Mouse (Mus musculus) urinary bladder, postnatal 4 days (tissue): ENCODE measurements around the gene Ak2.

Experiments used
- DNase-seq, 2 experiments: peaks; one replicate each; pipeline ENCODE4 v3.0.0; 2021 to 2022; ENCODE audit warnings: low spot score in 2 of 2

Ak2 gene

DNA sequence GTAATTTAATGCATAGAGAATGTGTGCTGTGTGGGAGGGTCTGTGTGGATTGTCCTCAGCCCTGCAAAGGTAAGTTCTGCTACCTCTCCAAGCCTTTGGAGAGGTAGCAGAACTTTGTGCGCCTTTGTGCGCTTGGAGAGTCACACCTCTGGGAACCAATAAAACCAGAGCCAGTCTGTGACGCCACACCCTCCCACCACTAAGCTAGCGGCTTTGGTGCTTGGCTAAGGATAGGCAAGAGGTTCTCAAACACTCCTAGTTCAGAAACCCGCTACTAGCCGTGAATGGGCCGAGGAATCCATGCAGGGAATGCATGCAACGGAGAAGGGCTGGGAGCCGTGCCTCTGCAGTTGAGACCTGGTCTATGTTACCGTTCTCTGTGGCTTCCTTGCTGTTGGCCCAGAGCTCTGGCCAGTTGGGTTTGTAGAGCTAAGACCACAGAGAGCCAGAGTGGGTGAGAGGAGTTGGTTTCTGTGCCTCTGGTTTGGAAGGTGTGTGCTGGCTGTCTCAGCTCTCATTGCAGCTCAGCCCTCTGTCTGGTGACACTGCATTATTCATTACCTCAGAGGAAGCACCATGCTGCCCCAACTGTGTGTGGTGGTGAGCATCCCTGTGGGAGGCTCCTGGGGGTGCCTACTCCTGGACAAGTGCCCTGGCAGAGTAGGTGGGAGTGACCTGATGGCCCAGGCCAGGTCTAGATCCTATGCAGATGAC lies 21.6 kb downstream of the Ak2 start:
- DNase-seq: no peak

- DNase-seq: no peak
These were observed 24.6 kb downstream of the Ak2 start for GRCm38 (mm10) chr4:129016329-129016728.

DNA sequence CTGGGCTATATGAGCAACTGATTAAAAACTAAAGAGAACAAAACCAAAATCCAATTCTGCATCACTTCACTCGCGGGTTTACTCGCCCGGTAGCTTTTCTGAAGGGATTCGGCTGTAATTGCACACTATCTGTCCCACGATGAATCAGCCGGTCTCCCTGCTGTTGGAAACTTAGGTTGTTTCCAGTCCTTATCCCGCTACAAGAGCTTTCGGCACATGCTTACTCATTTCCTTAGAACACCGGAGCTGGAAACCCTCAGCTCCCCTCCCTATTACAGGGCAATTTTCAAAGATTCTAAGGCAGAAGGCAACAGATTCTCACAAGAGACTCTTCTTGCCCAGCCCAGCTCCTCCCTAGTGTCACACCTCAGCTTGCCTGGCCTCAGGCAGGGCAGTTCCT lies 25.4 kb downstream of the Ak2 start:
- DNase-seq: no peak

- no peak for DNase-seq
These were observed 27.2 kb downstream of the Ak2 start for GRCm38 (mm10) chr4:129018788-129019435.

DNA sequence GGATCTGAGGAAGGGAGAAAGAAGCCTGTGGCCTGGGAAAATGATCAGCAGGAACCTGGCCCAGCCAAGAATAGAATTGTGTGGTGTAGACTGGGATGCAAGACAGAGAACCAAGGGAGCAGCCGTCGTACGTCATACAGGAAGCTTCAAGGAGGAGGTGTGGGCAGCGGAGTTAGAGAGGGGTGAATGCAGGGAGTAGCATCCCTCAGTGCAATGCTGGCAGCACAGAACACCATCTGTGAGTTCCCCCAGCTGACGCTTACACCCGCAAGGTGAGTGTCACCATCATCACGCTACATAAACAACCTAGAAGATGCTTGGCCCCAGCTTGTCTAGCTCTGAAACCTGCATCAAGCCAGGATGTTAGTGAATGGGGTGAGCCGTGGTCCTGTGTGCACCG lies 28.0 kb downstream of the Ak2 start:
- DNase-seq: no peak

- DNase-seq: peak; percentile 72 to 80
These were observed 28.7 kb downstream of the Ak2 start for GRCm38 (mm10) chr4:129020454-129020853.

DNA sequence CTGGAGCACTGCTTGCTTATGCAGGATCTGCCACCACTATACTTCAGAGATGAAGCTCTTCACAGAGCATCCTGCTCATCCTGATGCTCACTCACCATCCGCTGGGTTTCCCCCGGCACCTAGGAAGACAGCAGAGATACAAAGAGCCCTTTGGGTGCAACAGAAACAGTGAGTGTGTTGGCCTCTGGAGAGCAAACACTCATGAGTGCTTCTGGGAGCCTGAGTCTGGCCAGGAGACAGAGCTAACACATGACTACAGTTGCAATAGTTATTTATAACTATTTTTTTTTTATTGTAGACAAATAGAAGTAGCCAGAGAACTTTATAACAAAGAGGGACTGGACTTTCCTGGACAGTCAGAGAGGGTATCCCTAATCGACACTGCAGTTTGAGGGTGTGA lies 29.7 kb downstream of the Ak2 start:
- no peak for DNase-seq

DNA sequence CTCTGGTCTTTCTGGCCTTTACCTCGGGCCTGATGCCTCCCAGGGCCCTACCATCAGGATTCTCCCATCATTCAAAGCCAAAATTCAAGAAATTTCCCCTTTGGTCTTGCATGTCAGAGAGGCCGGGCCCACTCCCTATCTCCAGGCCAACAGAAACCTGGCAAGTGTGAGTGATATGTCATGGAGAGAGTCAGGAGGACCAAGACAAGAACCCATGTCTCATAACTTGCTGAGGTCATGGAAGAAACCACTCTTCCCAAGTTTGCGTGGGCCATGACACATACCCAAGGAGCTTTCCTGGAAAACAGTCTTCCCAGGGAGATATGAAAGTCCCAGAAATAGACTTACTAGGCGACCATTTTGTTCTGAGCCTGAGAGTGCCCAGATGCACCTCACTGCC lies 30.1 kb downstream of the Ak2 start:
- no peak for DNase-seq

- no peak for DNase-seq
These were observed 32.1 kb downstream of the Ak2 start for GRCm38 (mm10) chr4:129023884-129024283.

DNA sequence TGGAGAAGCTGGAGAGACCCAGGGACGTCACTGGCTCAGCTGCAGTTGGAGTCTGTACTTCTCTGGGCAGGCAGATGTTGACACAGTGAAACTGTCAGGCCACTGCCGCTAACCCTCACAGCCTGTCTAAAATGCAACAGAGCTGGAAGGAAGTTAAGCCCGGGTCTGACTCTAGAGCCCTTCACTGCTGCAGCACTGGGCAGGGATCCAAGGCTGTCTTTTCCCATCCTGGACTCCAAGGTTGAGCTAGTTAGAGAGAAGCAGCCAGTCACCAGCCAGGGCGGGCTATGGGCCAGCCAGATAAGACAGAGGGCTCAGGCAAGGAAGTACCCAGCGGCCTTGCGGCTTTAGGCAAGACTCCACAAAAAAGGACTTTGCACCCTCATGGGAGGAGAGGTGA lies 33.0 kb downstream of the Ak2 start:
- DNase-seq: peak in 1 of 2 experiments; percentile 74

DNA sequence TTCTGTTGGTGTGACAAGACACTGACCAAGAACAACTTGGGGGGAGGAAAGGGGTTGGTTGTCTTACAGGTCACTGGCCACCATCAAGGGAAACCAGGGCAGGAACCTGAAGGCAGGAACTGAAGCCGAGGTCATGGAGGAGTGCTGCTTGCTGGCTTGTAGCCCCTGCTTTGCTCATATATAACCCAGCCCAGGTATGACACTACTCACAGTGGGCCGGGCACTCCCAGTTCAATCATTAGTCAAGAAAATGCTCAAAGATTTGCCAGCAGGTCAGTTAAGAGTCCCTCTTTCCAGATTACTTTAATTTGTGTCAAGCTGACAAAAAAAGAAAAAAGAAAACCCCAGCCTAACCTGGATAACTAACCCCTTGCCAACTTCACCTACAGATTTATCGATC lies 33.9 kb downstream of the Ak2 start:
- no peak for DNase-seq

DNA sequence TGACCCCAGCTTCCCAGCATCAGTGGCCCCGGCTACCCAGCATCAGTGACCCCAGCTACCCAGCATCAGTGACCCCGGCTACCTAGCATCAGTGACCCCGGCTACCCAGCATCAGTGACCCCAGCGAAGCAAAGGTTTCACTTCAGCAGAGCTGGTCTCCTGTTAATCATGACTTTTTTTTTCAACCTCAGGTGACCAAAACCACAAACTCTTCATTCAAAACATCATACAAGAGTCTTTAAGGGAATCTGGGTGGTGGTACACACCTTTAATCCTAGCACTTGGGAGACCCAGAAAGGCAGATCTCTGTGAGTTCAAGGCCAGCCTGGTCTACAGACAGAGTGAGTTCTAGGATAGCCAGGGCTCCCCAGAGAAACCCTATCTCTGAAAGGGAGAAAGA lies 39.0 kb downstream of the Ak2 start:
- DNase-seq: no peak

DNA sequence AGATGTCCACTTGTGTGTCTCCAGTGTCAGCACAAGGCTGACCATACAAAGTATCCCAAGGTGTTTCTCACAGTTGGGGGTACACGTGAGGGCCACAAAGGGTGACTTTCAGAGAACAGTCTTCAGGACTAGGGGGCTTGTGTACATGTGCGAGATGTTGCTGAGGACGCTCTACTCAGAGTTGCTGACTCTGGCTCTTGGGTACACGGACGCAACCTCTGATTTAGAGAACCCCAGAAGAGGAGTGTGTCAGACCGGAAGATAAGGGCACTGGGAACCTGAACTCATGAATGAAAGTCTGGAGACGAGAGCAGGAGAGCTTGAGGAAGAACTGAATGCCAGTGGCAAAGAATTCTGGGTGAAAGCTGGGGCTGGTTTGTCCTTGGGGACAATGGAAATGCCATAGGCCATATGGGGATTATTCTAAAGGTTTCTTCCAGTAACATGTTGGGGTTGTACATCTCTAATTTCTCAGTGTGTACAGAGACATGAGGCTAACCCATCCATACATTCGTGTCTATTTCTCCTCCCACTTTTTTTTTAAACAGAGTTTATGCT lies 39.7 kb downstream of the Ak2 start:
- DNase-seq: no peak

DNA sequence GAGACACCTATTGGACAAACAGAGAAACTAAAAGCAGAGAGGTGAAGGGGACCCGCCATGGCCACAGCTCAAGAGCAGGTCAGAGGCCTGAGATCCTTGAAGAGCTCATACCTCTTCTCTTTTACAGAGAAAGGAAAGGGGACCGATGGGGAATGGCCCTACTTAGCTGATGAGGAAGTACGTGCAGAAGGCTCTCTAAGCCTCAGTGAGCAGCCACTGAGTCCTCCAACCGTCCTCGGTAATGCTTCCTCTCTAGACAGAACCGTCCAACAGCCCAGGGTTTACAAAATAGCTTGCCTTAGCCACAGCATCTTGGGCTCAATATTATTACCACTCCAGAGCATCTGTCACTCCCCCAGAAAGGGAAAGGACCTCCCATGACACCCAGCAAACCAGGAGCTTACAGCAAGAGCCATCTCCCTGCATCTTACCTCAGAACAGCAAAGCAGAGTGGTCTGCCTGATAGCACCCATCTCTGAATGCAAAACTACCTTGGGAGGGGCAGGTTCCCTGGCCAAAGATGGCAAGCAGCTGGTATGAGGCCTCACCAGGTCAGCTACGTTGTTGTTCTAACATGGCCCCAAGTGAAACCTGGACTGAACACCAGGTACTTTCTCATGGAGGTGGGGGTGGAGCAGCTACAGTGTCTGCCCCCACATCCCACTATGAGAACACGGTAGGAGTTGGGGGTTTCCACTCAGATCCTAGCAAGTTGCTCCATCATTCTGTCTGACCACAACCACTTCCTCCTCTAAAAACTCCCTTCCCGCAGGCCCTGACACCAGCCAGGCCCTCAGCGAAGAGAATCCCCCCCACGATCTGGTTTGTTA lies 40.6 kb downstream of the Ak2 start:
- DNase-seq: no peak

DNA sequence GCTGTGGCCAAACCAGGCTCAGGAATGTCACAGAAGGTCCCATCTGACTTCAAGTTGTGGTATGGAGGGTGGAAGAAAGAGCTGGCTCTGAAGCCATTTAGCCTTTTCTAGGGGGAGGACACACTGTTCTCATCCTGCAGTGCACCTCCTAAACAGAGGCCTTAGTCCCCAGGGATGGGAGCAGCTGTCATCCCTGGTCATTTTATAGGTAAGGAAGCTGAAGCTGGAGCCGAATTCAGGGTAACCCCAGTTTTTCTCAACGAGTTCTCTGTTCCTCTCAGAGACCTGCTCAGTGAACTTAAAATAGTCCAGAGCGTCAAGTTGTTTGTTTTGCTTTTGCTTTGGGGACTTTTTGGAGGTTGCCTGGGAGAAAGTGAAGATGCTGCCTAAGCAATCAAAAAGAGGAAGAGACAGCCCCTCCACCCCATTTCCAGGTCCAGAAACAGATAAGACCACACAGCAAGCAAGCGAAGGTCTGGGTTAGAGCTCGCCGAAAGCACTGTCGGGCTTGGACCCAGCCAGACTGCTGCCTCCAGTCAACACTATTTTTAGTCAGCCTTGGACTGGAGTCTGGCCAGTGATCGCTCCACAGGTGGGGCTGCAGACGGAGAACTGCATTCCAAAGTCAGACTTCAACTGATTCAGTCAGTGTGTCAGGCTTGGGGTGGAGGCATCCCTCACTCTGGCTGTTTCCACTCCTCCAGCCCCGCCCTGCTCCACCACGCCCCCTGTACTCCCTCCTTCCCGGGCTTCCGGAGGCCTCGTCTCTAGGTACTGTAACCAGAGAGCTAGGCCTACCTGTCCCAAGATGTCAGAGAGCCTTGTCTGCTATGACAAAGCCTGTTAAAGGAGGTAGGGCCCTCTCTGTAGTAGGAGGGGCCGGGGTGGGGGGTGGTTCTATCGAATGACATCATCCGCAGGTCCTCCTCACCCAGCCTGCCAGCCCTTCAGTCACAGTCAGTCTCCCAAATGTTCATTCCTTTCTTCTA lies 41.5 kb downstream of the Ak2 start:
- DNase-seq: peak; percentile 72 to 75

DNA sequence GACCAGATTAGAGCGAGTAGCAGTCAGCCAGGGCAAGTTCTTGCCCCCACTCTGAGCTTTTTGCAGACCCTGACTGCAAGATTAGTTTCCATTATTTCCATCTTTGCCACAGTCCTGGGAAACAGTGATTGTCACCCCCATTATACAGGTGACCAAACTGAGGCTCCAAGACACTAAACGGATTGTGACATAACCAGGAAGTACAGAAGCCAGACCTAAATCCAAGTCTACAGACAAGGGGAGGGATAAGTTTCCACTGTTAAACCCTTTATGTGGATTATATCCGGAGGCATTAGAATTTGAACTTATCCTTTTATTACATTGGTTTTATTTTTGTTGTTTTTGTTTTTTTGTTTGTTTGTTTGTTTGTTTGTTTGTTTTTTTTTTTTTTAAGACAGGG lies 42.5 kb downstream of the Ak2 start:
- no peak for DNase-seq

DNA sequence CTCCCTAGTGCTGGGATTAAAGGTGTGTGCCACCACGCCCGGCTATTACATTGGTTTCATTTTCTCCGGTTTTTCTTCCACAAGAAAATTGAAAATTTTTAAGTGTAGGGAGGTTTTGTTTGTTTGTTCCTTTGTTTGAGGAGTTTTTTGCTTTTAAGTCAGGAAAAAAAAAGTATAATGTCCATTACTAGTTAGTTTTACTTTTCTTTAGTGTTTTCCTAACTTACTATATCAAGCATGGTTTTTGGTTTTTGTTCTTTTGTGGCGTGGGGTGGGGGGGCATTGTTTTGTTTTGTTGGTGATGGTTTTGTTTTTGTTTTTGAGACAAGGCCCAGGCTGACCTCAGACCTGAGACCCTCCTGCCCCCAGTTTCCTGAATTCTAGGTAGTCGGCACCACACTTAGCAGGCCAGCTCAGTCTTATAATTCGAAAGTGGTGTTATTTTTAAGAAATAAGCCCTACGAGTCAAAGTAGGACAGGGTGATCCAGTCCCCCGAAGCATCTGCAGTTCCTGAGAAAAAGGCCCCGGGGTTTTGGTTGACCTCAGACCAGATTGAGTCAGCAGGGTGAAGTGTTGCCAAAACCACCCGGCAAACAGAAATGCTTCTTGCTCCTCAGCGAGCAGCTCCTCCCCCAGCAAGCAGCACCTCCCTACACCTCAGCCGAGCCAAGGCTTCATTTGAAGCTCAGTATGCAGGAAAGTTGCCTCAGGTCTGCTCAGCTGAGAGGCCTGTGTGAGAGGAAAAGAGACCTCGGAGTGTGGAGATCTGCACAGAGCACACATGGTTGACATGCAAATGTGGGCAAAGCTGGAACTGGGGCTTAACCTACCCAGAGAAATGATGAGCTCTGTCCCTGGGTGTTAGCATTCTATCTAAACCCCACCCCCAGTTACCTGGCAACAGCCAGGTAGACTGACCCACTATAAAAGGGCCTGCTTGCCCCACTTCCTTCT lies 43.2 kb downstream of the Ak2 start:
- DNase-seq: peak; percentile 63 to 66

DNA sequence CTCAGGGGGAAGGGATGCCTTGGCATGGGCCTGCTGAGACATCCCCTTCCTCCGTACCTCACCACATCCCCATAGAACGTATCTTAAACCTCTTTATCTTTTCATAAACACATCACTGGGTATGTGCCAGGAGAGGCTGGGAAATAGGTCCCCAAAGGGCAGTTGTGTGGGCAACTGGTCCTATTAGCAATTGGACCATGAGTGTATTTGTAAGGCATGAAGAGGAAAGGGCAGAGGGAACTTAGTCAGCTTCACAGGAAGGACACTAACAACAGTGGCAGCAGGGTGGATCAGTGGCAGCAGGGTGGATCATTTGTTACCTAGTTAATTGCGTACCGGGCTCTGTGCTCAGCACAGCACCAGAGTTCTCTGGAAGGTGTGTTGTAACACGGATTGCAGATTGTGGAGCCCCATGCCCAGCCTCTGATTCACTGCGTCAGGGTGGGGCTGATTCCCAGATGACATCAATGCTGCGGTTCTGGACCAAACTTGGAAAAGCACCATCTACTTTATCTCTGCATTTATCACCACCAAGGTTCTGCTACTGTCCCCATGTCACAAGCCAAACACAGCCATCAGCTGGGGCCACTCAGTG lies 44.2 kb downstream of the Ak2 start:
- DNase-seq: no peak

DNA sequence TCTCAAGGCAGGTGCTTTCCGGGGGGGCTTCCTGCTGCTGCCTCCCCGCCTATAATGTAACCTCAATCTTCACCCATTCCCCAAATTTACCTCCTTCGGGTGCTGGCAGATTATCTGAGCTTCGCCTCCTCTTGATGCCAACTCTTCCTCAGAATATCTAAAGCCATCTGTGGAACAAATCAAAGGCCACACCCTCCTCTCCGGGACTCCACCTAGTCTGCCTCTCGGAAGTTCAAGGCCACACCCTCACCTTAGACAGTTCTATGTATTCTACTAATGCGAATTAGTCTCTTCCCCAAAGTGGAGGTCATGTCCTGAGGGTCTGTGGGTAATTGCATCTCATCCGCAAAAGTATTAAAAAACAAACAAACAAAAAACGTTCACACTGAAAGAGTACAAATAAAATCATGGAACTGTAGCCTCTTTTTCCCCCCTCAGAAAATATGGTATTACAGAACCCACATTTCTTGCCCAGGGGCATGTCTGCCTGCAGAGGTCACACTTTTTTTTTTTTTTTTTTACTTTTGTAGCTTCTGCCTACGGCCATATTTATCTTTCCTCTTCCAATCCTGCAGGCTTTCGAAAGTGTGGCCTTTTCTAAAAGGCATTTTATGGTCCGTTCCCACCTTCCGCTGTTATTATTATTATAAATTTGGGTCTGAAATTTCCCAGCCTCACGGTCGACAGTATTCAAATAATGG lies 56.1 kb downstream of the Ak2 start:
- DNase-seq: no peak
